Mouse (Mus musculus) urinary bladder, postnatal 25 days (tissue): ENCODE results near the gene Cops4.

Source experiments
- DNase-seq: peaks from one replicate; pipeline ENCODE4 v3.0.0; 2022; ENCODE audit warnings: low spot score

Cops4 gene

GRCm38 (mm10) chr5:100581622-100582434 lies 63.7 kb downstream of the Cops4 start:
- DNase-seq: no peak

DNA sequence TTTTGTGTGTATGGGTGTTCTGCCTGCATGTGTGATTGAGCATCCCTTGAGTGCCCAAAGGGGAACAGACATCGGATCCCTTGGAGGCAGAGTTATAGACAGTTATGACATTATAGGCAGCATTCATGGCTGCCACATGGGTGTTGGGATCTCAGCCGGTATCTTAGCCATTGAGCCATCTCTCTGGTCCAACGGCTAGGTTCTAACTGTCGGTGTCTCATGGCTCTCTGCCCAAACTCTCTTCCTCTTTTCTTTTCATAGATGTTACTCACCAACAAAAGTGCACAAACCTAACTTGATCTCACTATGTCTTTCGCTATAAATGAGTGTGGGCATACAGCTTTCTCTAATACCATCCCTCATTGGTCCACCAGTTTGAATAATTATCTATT lies 64.3 kb downstream of the Cops4 start:
- DNase-seq: no peak

GRCm38 (mm10) chr5:100583066-100583465 lies 65.0 kb downstream of the Cops4 start:
- DNase-seq: no peak

DNA sequence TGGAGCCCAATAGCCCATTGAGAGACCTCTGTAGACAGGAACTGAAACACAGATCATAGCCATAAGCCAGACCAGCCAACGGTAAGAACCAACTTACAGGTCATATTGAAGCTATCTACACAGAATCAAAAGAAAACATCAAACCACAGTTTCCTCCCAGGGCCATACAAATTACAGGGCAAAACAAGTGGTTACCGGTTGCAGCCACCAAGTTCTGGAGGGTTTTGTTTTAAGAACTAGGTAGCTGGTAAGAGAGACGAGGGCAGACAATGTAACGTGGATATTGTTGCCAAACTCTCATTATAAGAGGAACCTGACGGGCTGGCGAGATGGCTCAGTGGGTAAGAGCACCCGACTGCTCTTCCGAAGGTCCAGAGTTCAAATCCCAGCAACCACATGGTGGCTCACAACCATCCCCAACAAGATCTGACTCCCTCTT lies 67.1 kb downstream of the Cops4 start:
- DNase-seq: no peak

GRCm38 (mm10) chr5:100585657-100586056 lies 67.5 kb downstream of the Cops4 start:
- no peak for DNase-seq

DNA sequence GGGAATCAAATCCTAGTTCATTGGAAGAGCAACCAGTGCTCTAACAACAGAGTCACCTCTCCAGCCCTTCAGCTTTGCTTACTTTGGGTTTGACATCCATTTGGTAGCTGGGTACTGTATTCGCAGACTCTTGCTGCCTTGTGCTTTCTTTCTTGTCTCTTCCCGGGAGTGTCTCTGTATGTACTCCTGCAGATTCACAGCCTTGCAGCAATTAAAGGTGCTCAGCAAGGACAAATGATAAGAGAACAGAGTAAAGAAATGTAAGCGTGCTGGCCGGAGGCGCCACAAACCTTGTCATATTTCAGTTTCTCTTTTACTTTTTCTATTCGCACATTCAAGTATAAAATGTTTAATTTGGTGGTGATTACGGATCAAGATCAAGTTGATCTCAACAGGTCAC lies 69.0 kb downstream of the Cops4 start:
- DNase-seq: no peak

- no peak for DNase-seq
Observed at GRCm38 (mm10) chr5:100587626-100588025, 69.5 kb downstream of the Cops4 start.

DNA sequence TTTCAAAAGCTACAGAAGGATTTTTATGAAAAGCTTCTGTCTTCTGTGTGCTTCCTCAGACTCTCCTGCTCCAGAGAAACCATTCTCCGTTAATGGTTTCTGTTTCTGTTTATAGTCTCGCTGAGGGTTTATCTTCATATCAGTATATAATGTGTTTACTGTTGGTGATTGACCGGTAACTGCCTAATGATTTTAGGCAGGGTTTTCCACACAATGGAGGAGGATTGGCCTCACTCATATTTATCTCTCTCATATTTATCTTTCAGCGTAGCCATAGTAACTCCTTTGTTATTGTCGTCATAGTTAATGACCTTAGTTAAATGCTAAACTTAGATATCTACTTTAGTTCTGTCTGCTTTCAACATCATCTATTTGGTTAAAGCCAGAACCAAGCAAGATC lies 72.4 kb downstream of the Cops4 start:
- no peak for DNase-seq

DNA sequence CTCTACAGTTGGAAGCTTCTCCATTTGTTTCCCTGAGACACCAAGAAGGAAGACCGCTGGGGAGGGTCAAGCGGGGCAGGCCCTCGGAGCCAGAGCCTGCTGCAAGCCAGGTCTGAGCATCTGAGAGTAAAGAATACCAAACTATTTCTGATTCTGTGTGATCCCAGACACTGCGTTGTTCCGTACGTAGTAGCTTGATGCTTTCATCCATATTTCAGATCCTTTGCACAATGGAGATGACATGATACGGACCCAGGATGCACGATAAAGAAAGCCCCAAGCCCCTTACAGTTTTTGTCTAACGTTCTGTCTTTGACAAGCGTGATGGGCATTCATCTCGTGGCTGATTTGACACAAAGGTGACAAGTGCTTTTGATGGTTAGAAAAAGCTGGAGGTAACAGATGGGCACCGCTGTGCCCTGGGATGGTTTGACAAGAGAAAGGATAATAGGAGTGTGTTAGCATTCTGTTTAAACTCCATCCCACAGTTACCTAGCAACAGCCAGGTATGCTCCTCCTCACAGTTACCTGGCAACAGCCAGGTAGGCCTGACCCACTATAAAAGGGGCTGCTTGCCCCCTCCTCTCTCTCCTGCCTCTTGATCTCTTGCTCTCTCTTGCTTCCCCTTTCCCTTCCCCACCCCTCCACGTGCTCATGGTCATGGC lies 76.8 kb downstream of the Cops4 start:
- DNase-seq: no peak

GRCm38 (mm10) chr5:100595999-100596398 lies 77.9 kb downstream of the Cops4 start:
- DNase-seq: no peak
